Mouse (Mus musculus) frontal cortex, adult 2 months (tissue): Measurements from ENCODE around the gene Olfr1269. TPM values are rescaled to one million over a fixed set of nuclear protein-coding genes. Genes with fewer than 3 reads are reported as not detected.
A peak's percentile ranks its signal among the peaks of the same experiment; 100 is the strongest.

Source experiments
- DNase-seq, 2 experiments: peaks; one replicate each; pipeline ENCODE4 v3.0.0; 2022; ENCODE audit warnings: low spot score in 1 of 2; ENCODE audit errors: extremely low spot score in 1 of 2
- polyA plus RNA-seq: library from polyadenylated mRNA; depleted of rRNA; stranded (reverse); fragments of >200 nt; gene quantifications from 2 replicates; pipeline ENCODE4 v1.2.3, GENCODE M21; 2012; rRNA removed

The Olfr1269 gene
- not detected in 2 replicates for polyA plus RNA-seq

DNA sequence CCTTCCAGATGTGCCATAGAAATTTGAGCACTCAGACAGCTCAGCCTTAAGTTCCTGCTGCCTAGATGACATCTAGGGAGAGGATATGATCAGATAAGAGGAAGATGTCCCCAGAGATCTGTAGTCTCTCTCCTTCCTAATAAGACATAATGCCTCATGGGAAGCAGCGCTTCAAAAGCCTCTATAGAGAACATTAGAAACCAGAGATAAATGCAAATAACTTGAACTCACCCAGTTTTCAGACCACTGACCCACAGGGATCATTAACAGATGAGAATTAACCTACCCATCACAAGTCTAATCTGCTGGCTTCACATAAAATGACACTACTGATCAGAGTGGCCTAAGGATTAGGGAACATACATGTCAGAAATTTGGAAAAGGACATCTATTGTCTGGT, at the start of gene Olfr1269:
Gene Olfr1269 (minus strand): TSS at position 101 of the 400 bp plus-strand sequence.
- no peak for DNase-seq

DNA sequence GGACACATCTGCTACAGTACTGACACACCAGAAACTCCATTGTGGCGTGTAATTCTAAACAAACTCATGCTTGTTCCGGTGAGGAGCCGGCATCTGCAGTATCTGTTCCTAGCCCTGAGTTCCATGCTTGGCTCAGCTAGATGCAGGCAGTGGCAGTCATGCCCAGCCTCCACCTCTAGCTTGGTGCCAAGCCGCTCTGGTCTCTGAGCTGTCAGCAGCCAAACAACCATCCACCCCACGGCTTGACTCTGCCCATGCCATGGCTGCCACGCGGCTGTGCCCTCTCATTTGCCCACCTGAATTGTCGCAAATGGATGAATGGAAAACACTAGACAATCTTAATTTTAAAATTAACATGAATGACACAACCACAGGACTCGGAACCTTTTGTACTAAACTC, 32.7 kb upstream of the Olfr1269 start:
- no peak for DNase-seq

- no peak for DNase-seq
These were observed 31.8 kb upstream of the Olfr1269 start, which contains the start of gene Olfr1270 for GRCm38 (mm10) chr2:90152991-90153390. Gene Olfr1270 (minus strand): TSS chr2:90153091.

DNA sequence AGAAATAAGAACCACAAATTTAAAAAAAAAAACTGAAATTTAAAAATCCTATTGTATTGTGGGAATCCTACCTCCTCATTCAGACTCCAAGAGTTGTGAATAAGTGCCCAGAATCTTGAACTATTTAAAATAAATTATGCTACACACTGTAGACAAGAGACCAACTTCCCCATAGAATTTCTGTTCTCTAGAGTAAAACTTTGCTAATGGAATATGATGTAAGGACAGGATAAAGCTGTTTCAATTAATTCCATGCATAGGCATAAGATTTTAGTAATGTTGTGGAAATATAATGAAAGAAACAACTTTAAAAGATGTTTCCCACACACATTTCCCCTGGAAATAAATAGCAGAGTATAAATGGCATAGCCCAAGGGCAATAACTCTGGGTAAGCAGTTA, 21.0 kb upstream of the Olfr1269 start, which contains the start of gene Olfr32:
Gene Olfr32 (minus strand): TSS at position 101 of the 400 bp plus-strand sequence.
- DNase-seq, result no peak

- peak; percentile 2 to 28 for DNase-seq
These were observed 51.1 kb downstream of the Olfr1269 start for GRCm38 (mm10) chr2:90070065-90070464.

Other genes starting within 250 kb of the Olfr1269 start
- gene Olfr1257, start 243.0 kb downstream of the Olfr1269 start, polyA plus RNA-seq, result not detected in 2 replicates
- gene Olfr1258, start 194.1 kb downstream of the Olfr1269 start, polyA plus RNA-seq, result not detected in 2 replicates
- 0.06 TPM in 1 of 2 replicates, not detected in the other for gene Olfr1259, start 172.7 kb downstream of the Olfr1269 start, polyA plus RNA-seq
- not detected in 2 replicates for gene Olfr1260, start 147.1 kb downstream of the Olfr1269 start, polyA plus RNA-seq
- gene Olfr1261, start 130.2 kb downstream of the Olfr1269 start, polyA plus RNA-seq, result 0.11 TPM in 1 of 2 replicates, not detected in the other
- gene Olfr1262, start 121.3 kb downstream of the Olfr1269 start, polyA plus RNA-seq, result not detected in 2 replicates
- gene Olfr1263, start 109.3 kb downstream of the Olfr1269 start, polyA plus RNA-seq, result not detected in 2 replicates
- not detected in 2 replicates for gene Olfr1264, start 95.8 kb downstream of the Olfr1269 start, polyA plus RNA-seq
- gene Olfr1265, start 86.1 kb downstream of the Olfr1269 start, polyA plus RNA-seq, result not detected in 2 replicates
- gene Olfr140, start 57.8 kb downstream of the Olfr1269 start, polyA plus RNA-seq, result not detected in 2 replicates
- gene Olfr32, start 20.9 kb upstream of the Olfr1269 start, polyA plus RNA-seq, result 0.71 and 1.3 TPM in 2 replicates
- 0.06 and 0.20 TPM in 2 replicates for gene Olfr1270, start 31.7 kb upstream of the Olfr1269 start, polyA plus RNA-seq
- not detected in 2 replicates for gene Olfr1506, start 103.1 kb upstream of the Olfr1269 start, polyA plus RNA-seq
- 0.04 and 0.06 TPM in 2 replicates for gene Olfr142, start 136.2 kb upstream of the Olfr1269 start, polyA plus RNA-seq
- gene Olfr1271, start 149.6 kb upstream of the Olfr1269 start, polyA plus RNA-seq, result 0.02 TPM in 1 of 2 replicates, not detected in the other
- not detected in 2 replicates for gene Olfr1272, start 171.4 kb upstream of the Olfr1269 start, polyA plus RNA-seq
- not detected in 2 replicates for gene Gm13769, start 200.8 kb upstream of the Olfr1269 start, polyA plus RNA-seq